Mouse (Mus musculus) layer of hippocampus, adult 9-11 months (tissue): ENCODE results near the gene Ephb4.
A peak's percentile ranks its signal among the peaks of the same experiment; 100 is the strongest.

Source experiments
- DNase-seq: peaks from one replicate; pipeline ENCODE4 v3.0.0; 2022

Ephb4 gene

DNA sequence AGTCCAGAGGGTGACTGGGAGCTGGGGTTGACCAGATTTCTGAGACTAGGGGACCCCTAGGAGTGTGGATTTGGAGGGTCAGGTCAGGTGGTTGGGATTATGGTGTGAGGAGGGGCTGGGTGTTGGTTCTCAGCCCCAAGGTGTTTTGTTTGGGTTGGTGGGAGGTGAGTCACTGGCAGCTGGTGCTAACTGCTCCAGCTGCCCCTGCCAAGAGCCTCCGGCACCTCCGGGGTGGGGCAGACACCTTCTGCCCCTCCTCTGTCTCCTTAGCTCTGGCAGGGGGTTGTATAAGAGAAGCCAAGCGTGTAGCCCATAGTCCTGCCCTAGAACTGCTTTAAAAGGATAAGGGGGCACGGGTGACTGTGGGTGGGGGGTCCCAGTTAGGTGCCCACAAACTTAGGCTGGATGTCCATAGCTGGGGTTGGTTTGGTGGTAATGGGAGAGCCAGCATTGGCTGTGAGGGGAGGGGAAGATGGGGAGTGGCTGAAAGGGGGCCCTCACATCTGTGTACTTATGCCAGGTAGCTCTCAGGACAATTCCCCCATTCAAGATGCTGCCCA is 24.7 kb downstream of the Ephb4 start:
- DNase-seq: no peak

GRCm38 (mm10) chr5:137375627-137376026 is 25.7 kb downstream of the Ephb4 start:
- no peak for DNase-seq

GRCm38 (mm10) chr5:137376198-137376597 is 26.3 kb downstream of the Ephb4 start:
- DNase-seq: no peak

- no peak for DNase-seq
These were observed 26.8 kb downstream of the Ephb4 start for GRCm38 (mm10) chr5:137376722-137377121.

DNA sequence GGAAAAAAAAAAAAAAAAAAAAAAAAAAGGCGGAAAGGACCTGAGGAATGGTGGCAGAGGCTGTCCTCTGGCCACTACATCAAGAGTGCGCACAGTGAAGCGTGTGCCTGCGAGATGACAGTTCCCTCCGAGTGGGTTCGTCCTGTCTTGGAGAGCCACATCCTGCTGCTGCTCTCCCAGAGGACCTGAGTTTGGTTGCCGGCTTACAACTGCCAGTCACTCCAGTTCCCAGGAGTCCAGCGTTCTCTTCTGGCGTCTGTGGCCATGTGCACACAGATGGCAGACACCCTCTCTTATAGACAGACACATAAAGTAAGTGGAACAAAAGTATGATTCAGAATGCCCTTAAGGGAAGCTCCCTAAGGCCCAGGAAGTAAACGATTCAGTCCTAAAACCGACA is 27.3 kb downstream of the Ephb4 start:
- DNase-seq: no peak

GRCm38 (mm10) chr5:137377603-137378002 is 27.7 kb downstream of the Ephb4 start:
- no peak for DNase-seq

DNA sequence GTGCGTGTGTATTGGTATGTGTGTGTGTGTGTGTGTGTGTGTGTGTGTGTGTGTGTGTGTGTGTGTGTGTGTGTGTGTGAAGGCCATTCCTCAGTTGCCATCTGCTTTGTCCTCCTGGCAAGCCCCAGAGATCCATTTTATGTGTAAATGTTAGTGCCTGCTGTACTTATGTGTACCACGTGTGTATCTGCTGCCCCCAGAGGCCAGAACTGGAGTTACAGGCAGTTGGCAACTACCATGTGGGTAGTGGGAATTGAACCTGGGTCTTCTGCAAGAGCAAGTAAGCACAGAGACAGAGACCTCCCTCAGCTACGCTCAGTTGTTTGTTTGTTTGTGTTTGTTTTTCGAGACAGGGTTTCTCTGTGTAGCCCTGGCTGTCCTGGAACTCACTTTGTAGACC is 31.2 kb downstream of the Ephb4 start:
- peak; percentile 43 for DNase-seq

DNA sequence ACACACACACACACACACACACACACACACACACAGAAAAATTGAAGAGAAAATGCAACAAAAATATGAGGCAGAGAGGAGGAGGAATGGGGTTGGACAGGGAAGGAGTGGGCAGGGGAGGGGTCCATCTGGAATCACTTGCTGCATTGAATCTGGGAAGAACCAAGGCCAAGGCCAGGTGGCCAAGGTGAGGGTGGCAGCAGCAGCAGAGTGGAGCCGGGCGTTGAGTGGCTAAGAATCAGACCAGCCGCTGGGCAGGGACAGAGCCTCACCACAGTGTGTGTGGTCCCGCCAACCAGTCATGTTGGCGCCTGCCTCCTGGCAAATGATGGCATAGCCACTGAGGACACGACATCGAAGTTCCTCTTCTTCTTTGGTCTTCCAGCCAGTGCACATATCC is 33.5 kb downstream of the Ephb4 start:
- no peak for DNase-seq

- no peak for DNase-seq
These were observed 36.8 kb downstream of the Ephb4 start for GRCm38 (mm10) chr5:137386712-137387111.

DNA sequence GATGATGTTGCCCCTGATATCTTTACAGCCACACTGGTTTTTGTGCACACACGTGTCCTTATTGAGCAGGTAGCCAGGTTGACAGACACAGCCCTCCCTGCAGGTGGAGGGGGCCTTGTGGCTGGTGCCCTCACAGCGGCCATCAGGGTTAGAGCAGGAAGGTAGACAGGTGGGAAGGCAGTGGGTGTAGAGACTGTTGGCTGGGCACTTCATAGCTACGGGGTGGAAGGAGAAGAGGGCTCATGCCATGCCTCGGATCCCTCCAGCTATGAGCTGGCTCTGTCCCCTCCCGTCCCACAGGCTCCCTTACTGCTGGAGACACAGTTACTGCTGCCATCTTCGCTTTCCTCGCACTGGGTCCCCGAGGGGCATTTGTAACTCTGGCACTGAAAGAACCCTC is 41.7 kb downstream of the Ephb4 start:
- no peak for DNase-seq

- DNase-seq: no peak
These were observed 44.5 kb downstream of the Ephb4 start for GRCm38 (mm10) chr5:137394456-137394855.

GRCm38 (mm10) chr5:137404081-137404480 is 54.2 kb downstream of the Ephb4 start:
- no peak for DNase-seq

DNA sequence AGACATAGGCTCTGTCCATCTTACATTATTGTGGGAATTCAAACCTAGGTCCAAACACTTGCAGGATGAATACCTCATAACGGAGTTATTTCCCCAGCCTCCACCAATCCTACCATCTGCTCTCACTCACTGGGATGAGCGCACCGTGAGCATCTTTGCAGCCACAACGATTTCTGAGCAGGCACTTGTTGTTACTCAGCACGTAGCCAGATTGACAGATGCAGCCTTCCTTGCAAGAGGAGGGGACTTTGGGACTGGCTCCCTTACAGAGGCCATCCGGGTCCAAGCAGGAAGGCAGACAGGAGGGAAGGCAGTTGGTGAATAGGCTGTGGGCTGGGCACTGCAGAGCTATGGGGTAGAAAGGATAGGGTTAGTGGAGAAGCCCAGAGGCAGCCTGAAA is 59.5 kb downstream of the Ephb4 start:
- DNase-seq: peak; percentile 44

DNA sequence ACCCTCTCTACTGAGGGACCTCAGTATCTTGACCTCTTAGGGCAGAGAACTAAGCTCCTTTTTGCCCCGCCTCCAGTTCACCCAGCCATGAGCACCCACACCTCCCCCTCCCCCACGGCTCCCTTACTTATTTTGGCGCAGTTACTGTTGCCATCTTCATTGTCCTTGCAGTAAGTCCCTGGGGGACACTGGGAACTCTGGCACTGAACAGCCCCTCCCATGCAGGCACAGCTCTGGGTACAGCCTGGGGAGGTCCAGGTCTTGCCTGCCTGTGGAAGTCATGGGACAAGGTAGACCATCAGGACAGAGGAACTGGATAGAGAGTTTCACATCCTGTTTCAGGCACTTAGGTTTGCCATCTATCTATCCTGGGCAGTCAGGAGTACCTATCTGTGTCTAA is 60.2 kb downstream of the Ephb4 start:
- no peak for DNase-seq

- DNase-seq: no peak
These were observed 60.6 kb downstream of the Ephb4 start for GRCm38 (mm10) chr5:137410549-137410948.

DNA sequence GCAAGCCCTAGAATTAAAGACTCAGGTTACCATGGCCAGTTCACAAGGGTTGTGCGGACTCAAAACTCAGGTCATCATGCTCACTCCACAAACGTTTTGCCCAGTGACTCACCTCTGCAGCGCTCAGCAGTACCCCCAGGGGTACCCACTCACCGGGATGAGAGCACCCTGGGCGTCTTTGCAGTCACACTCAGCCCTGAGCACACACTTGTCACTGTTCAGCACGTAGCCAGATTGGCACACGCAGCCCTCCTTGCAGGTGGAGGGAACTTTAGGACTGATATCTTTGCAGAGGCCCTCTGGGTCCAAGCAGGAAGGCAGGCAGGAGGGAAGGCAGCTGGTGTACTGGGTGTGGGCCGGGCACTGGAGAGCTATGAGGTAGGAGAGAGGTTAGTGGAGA is 61.3 kb downstream of the Ephb4 start:
- no peak for DNase-seq

GRCm38 (mm10) chr5:137414253-137414652 is 64.3 kb downstream of the Ephb4 start:
- no peak for DNase-seq

- no peak for DNase-seq
These were observed 69.2 kb downstream of the Ephb4 start for GRCm38 (mm10) chr5:137419105-137419504.

DNA sequence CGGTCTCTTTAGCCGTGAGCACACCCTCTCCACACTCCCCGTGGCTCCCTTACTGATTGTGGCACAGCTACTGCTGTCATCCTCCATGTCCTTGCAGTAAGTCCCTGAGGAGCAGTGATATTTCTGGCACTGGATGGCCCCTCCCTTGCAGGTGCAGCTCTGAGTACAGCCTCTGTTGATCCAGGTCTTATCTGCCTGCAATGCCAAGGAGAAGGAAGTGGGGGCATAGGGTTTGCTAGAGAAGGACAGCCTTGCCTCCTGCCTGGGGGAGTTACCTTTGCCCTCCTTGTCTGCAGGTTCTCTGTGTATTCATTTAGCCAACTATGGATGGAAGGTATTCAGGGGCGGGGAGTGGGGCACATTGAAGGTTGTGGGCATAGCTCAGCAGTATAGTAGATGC is 69.9 kb downstream of the Ephb4 start:
- no peak for DNase-seq

DNA sequence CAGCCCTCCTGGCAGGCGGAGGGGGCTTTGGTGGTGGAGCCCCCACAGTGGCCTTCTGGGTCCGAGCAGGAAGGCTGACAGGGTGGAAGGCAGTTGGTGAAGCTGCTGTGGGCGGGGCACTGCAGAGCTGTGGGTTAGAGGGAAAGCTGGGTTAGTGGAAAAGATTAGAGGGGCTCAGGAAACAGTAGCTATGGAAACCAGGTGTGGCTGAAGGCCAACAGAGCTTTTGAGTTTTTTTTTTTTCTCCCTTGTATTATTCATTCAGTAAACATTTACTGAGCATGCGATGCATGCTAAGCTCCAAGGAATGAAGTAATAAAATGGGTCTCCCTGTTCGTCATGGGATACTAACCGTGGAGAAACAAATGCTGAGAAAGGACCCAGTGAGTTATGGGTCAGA is 75.7 kb downstream of the Ephb4 start:
- DNase-seq: no peak
